Mouse (Mus musculus): ENCODE data around the gene Cobl. TPM values are rescaled to one million over a fixed set of nuclear protein-coding genes. Genes with fewer than 3 reads are reported as not detected.

The Cobl gene
- total RNA-seq, 2 experiments from 2014 or later = 2.0 to 2.8 TPM

- no peak for DNase-seq
Observed at GRCm38 (mm10) chr11:12219594-12220530, 244.9 kb downstream of the Cobl start.

GRCm38 (mm10) chr11:12216897-12217296 lies 247.9 kb downstream of the Cobl start:
- no peak for DNase-seq

- no peak for DNase-seq
Observed at GRCm38 (mm10) chr11:12215582-12215981, 249.2 kb downstream of the Cobl start.

DNA sequence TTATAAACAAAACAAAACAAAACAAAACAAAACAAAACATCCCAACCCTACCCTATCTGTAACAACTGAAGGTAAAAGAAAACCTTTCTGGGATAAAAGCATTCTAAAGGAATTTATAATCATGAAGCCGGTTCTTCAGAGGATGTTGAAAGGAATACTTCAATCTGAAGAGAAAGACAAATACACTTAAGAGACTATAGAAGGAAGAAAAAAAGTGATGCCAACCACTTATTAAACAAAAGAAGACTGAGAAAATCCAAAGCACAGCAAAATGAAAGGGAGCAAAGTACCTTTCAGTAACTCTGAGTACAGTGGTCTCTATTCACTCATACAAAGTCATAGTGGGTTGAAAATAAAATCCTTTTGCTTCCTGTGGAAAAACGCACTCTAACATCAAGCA lies 256.2 kb downstream of the Cobl start:
- DNase-seq = no peak

DNA sequence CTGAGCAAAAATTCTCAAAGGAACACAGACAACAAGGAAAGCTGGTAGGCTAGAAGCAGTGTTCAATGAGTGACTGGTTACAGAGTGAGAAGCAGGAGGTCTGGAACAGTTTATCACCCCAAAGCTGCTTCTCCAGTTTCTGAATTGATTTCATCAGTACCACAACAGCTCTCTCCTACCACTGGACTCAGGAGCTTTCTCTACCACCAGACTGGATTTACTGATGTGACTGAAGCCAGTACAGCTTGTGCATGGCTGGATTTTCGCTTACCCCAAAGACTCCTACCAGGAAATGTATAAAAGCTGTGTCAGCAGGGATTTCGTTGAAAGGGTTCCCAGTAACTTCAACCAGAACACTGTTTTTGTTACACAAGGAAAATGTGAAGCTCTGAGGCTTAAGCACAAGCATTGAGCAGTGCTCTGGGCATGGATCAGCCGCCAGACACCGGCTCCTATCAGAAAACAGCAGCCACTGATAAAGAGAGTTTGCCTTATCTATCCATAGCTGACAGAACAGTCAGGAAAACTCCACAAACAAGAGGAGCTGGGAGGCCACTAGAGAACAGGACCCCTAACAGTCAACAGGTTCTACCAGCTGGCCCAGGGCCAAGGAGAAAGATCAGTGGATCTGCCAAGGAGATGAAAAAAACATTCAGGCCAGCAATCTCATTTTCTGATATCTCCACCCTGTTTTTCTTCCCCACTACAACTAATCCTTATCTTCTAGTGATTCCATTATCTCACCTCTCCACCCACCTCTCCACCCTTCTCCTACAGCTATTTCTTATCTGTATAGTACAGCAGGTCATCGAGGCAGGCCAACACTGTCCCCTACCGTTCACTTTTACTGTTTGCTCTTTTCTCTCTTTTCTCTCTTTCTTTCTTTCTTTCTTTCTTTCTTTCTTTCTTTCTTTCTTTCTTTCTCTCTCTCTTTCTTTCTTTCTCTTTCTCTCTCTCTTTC lies 259.3 kb downstream of the Cobl start:
- no peak for DNase-seq

- no peak for DNase-seq
Observed at GRCm38 (mm10) chr11:12199441-12199840, 265.3 kb downstream of the Cobl start.

- peak in 1 of 2 experiments; percentile 35 for DNase-seq
Observed at GRCm38 (mm10) chr11:12198700-12199349, 265.9 kb downstream of the Cobl start.

DNA sequence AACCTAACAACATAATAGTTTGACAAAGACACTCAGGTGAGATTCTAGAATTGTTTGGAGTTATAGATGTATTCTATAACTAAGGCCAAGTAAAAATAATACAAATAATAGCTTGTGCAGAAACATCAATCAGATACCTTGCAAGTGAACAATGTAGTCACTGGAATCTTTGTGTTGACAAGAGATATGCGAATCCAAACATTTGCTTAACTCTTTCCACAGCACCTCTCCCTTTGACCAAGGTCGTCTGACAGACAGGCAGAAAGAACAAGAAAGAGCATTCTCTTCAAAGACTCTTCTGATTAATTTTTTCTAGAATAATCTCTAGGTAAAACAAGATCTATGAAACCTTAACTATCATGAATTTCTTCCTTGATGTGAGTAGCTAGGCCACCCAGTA lies 266.7 kb downstream of the Cobl start:
- no peak for DNase-seq

DNA sequence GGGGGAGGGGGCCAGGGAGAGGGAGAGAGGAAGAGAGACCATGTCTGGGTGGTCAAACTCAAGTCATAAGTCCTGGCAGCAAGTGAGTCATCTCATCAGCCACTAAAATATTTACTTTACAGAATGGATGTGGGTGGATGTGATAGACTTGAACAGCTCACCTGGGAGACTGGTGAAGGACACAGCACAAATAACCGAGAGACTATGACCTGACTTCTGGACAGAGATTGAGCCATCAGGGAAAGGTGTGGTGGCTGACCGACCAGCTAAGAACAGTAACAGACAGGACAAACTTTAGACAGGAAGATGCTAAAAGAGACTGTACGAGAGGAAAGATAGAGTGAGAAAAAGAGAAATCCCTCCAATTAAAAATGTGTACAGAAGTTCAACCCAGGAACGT lies 267.2 kb downstream of the Cobl start:
- no peak for DNase-seq

DNA sequence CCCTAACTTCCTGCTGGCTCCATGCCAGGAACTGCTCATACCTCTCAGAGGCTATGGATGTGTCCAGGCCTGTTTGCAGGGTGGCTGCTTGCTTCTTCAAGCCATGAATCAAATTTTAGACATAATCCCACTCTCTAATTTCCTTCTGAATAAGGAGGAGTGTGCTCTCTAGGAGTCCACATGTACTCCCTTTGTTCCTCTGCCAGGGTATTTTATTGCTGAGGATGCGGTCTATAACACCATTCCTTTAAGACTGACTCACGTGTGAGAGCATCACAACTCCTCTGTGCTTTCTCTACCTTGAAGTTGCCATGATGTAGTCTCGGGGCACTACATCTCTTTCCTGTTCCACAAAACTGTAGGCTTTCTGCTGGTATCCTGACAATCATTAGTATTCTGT lies 269.4 kb downstream of the Cobl start:
- DNase-seq = no peak

DNA sequence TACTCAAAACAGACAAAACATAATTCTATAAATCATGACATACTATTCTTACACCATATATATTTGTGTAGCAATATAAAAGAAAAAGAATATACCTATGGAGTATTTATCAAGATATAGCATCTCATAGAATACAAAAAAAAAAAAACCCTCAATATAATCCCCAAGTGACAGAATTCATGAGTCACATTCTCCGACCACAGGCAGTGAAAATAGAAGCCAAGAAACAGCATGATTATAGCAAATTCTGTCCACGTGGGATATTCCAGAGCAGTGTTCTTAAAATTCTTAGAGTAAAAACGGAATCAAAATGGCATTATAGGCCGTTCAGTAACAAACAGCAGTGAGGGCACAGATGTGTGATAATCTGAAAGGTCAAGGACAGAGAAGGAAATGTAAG lies 271.4 kb downstream of the Cobl start:
- no peak for DNase-seq

DNA sequence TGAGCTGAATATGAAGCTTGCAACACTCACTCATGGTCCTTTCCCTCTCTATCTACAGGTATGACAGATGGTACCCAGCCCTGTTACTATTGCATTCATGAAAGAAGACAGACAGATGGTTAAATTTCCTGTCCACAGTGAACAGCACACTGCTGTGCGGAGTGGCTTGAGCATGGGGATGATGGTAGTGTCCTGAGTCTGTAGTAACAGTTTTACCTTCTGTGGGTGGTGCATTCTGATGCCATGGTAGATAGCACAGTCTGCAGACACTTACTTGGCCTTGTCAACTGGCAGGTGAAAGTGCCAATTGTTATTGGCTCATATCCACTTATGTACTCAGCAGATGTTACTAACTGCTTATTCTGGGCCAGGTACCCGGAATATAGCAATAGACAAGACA lies 273.4 kb downstream of the Cobl start:
- DNase-seq = no peak

DNA sequence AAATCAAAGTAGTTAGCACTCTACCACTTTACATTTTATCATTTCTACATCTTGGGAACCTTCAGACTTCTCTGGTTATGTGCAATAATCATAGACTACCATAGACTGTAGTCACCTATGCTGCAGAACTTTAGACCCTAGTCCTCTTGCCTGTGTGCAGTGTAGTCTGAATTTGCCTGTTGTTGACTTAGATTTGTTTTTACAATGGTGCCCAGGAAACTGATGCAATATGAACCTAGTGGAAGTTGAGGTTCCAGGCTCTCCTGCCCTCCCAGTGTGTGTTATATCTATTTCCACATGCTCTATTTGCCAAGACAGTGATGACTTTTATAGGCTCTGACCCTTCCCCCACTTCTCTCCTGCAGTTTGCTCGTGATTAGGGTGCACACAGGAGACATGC lies 274.3 kb downstream of the Cobl start:
- DNase-seq = no peak
